Mouse (Mus musculus): ENCODE measurements around the gene Fbxl8. TPM values are rescaled to one million over a fixed set of nuclear protein-coding genes. Genes with fewer than 3 reads are reported as not detected.

Fbxl8 gene
- 9.9 TPM for polyA plus RNA-seq (2017; shearing (Covaris generic))

DNA sequence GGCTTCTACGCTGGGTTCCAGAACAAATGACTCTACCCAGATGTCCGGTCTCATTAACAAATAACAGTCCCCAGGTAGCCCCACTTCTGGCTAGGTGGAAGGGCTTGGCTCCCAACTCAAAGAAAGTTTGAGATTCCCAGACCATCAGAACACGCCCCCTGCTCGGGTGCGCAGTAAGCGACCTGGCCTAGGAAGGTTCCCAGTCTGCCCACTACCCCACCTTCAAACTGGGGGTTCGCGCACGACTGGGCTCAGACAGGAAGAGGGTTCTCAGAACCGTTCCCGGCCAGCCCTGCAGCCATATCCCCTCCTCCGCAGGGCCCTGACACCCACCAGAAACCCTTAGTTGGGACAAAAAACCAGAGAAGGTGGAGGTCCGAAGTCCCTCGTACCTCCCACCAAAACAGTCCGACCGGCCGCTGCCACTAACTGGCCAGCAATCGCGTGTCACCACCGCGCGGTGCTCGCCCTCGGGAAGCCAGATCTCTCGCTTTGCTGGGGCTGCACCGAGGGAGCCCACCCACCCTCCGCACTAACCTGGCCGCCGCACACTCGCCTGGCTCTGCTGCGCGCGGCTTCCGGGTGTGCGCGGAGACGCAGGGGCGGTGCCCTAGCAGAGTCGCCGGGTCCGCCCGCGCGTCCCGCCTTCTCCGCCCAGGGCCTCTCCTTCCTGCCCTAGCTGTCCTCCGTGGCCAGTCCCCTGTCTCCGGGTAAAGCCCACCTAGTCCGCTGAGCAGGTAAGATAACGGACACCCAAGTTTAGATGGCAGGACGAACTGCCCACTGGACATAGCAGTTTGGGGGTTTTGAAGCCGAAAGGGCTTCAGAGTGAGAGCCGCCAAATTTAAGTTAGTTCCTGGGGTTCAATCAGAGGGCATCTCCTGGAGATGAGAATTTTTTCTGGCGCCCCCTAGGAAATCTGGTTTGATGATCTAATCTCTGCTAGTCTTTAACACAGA is at the start of gene Fbxl8, which contains the start of gene Tradd:
Gene Fbxl8 (plus strand): TSS at position 625 of the 959 bp plus-strand sequence.
Gene Tradd (minus strand): TSS at position 586 of the 959 bp plus-strand sequence.

DNA sequence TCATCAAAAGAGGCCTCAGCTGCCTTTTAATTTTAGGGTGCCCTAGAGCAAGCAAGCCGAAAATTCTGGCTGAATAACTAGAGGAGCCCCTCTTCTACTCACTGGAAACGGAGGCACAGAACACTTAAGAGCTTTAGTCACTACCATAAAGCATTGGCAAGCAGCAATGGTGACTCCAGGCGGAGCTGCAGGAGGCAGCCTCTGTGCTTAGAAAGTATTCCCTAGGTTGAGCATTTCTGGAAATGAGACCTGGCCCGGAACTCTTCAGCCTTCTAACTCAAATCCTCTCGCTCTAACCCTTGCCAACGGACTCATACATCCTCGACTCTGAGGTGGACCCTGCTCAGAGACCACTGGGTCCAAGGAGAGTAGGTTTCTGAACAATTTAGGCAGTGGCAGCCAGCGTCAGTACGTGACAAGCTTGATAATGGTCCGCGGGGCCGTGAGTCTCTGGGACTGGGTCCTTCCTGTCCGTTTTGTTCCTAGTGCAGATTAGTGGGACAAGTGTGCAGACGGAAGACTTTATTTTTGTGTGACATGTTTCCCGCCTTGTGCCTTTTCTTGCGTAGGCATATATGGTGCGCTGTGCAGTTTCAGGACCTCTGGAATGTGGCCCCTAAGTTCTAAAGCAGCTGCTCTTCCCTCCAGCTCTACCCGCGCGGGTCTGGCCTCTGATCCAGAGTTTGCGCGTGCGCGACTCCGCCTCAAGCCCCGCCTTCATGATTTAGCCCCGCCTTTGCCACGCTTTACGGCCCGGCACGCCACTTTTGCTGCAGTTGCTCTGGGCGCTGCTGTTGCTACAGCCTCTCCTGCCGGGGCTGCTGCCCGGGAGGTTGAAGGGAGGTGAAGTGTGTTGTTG is 39.8 kb upstream of the Fbxl8 start, which contains the start of gene D230025D16Rik:
Gene D230025D16Rik (plus strand): TSS at position 733 of the 859 bp plus-strand sequence.

DNA sequence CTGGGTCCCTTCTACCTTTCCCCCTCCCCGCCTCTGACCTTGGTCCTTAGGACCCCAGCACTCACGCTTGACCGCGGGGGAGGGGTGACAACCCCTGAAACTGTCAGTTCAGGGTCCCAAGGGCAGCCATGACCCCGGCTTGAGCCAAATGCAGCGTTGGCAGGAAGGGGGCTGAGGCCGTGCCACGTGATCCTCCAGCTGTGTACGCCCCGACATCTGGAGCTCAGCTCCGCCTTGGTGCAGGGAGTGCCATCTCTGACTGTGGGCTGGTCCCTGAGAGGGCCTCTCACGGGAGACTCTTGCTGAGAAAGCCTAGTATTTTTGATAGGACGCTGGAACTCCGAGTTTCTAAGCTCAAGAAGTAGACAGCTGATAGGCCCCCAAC is 9.5 kb upstream of the Fbxl8 start, which contains the start of gene B3gnt9:
Gene B3gnt9 (minus strand): TSS at position 188 of the 385 bp plus-strand sequence.

DNA sequence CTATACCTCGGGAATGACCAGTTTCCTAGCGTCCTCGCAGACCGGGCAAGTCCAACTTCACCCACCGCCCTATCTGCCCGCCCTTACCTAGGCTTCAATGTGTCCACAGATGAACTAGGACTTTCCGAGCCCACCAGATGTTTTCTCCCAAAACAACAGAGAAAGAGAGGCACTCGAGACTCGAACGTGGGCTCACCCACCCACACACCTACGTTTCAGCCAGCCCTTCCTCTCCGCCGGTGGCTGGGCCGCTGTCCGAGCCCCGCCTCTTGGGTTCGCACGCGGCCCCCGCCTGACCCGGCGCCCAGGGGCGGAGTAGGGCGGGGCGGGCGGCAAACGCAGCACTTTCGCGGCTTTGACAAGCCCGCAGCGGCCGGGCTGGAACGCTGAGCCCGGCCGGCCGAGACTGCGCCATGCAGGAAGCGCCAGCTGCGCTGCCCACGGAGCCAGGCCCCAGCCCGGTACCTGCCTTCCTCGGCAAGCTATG is 5.1 kb downstream of the Fbxl8 start, which contains the start of gene Hsf4:
Gene Hsf4 (plus strand): TSS at position 341 of the 487 bp plus-strand sequence.

DNA sequence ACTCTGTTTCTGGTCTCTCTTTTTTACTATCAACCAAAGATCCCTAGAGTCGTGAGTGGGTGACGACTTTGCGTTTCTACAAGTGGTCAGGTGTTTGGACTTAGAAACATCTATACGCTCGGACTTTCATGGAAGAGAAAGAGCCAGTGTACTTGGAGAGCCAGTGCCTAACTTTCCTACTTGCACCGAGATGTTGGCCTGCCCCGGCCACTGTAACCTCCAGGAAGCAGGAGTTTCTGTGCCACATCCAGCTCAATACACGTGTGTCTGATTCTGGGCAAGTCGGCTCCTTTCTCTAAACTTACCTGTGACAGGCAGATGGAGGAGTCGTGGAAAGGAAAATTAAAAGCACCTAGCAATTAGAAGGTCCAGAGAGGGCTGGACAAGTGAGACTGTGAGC is 11.4 kb downstream of the Fbxl8 start, which contains the start of gene Nol3:
Gene Nol3 (plus strand): TSS at position 301 of the 400 bp plus-strand sequence.

DNA sequence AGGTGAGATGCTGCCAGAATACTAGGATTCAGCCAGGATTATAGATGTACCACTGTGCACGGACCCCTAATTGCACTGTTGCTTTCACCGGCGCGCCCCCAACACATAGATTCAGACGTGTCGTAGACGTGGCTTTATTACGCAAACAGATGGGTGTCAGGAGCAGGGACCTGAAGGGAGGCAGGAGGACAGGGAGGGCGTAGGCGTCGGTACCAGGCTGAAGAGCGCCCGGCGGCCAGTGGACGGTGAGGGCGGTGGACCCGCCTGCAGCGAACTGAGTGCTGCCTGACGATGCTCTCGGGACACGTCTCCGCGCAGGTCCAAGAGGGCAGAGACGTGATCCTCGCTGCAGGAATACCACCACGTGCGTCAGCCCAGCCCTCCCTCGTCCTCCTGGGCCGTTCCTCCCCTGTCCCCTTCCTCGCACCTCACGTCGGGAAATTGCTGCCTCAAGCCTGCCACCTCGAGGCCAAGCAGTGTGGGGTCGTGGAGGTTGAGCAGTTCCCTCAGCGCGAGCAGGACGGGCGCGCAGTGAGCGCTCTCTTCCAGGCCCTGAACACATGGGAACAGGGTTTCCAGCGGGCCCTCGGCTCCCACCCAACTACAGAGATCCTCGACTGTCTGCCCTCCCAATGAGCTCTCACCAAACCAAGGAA is 25.5 kb downstream of the Fbxl8 start, which contains the start of gene 4931428F04Rik:
Gene 4931428F04Rik (minus strand): TSS at position 60 of the 656 bp plus-strand sequence.

DNA sequence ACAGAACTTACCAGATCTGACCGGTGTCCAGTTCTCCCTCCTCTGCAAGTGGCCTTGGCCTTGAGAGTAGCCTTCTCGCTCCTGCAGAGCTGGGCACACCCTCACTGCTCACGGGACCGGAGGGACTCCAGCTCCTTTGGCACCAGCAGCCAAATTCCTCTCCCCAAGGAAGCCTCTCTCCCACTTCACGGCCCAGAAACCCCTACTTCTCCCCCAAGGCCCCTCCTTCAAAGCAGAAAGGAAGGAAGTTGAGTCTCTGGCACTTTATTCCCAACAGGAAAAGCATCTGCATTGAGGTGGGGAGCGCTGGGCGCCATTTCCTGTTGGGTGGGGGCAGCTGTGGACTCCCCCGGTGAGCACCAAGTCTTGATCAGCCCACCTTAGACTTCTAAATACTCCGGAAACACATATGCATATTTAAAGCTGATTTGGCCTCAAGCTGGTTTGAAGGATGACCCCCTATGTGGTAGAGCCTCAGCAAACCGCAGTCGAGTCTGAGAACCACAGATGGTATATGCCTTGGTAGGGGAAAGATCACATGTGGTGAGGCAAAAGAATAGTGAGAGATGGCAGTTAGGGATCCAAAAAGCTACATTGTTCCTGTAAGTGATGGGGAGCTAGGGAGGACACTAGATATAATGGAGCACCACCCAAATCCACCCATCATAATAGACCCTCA is 31.6 kb downstream of the Fbxl8 start, which contains the start of gene Exoc3l:
Gene Exoc3l (minus strand): TSS at position 207 of the 679 bp plus-strand sequence.

DNA sequence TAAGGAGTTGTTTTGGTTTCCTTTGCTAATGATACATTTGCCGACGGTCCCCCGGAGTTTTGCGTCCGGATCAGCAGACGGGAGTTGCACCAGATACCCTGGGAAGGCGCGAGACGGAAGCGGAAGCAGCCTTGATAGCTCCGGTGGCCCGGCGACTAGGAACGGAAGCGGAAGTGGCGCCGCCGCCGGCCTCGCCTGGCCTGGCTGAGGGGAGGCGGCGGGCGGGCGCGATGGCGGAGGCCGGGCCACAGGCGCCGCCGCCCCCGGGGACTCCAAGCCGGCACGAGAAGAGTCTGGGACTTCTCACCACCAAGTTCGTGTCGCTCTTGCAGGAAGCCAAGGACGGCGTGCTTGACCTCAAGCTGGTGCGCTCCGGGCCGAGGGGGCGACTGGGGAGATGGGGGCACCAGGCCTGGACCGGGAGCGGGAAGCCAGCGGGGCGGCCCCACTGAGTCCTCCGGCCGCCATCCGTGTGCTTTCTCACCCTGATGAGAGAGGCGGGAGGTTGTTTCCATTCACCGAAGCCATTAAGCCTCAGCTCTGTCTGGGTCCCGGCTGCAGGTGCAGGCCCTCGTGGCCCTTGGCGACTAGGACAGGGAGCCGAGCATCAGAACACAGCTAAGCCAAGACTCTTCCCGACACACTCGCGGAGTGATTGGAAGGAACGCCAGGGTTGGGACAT is 33.2 kb downstream of the Fbxl8 start, which contains the start of gene E2f4:
Gene E2f4 (plus strand): TSS at position 153 of the 682 bp plus-strand sequence.

DNA sequence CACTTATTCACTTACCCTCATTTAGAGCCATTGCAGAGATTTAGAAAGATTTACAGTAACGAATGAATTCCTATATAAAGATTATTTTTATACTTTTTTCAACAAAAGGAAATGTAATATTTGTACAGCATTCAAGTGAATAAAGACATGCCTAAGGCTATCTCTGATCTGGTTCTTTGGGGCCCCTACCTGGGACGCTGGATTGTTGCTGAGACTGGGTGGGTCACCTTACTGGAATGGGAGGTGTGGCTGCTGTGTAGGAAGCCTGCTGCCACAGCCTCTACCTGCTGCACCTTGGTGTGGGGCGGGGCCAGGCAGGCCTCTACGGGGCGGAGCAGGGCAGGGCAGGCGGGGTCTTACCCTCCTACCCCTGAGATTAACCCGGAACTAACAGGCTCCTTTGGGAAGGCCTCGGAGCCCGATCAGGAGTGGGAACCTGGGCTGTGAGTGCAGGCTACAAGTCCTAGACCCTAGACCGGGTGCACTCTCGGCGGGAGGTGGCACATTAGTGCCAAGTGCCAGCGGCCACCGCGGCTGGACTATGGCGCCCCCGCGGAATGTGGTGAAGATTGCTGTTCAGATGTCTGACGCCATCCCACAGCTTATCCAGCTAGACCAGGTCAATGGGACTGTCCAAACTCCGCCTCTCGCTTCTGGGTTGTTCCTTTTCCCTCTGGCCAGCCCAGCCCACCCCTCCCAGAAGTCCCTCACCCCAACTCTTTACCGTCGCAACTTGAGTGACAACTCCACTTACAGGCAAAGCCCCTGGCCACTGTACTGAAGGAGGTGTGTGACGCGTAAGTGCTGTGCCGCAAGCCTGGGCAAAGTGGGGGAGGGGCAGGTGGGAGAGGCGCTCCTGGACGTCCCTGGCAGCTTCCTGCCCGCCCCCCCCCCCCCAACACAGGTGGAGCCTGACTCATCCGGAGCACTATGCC is 41.0 kb downstream of the Fbxl8 start, which contains the start of gene Elmo3:
Gene Elmo3 (plus strand): TSS at position 391 of the 935 bp plus-strand sequence.

Other genes starting within 250 kb of the Fbxl8 start
- gene Ces3a, start 216.0 kb upstream of the Fbxl8 start, polyA plus RNA-seq (2017; shearing (Covaris generic)), result not detected
- gene Ces3b, start 180.9 kb upstream of the Fbxl8 start, polyA plus RNA-seq (2017; shearing (Covaris generic)), result not detected
- gene Ces4a, start 132.8 kb upstream of the Fbxl8 start, polyA plus RNA-seq (2017; shearing (Covaris generic)), result not detected
- 89.9 TPM for gene Cbfb, start 94.0 kb upstream of the Fbxl8 start, polyA plus RNA-seq (2017; shearing (Covaris generic))
- 29.6 TPM for gene D230025D16Rik, start 39.5 kb upstream of the Fbxl8 start, polyA plus RNA-seq (2017; shearing (Covaris generic))
- 0.55 TPM for gene B3gnt9, start 9.5 kb upstream of the Fbxl8 start, polyA plus RNA-seq (2017; shearing (Covaris generic))
- 40.0 TPM for gene Tradd, start within 50 bp of the Fbxl8 start, polyA plus RNA-seq (2017; shearing (Covaris generic))
- gene Hsf4, start 5.2 kb downstream of the Fbxl8 start, polyA plus RNA-seq (2017; shearing (Covaris generic)), result not detected
- gene Nol3, start 11.5 kb downstream of the Fbxl8 start, polyA plus RNA-seq (2017; shearing (Covaris generic)), result not detected
- 2.1 TPM for gene 4931428F04Rik, start 25.2 kb downstream of the Fbxl8 start, polyA plus RNA-seq (2017; shearing (Covaris generic))
- 1.8 TPM for gene Exoc3l, start 31.5 kb downstream of the Fbxl8 start, polyA plus RNA-seq (2017; shearing (Covaris generic))
- 112 TPM for gene E2f4, start 33.0 kb downstream of the Fbxl8 start, polyA plus RNA-seq (2017; shearing (Covaris generic))
- gene Elmo3, start 41.0 kb downstream of the Fbxl8 start, polyA plus RNA-seq (2017; shearing (Covaris generic)), result 4.2 TPM
- gene Lrrc29, start 61.6 kb downstream of the Fbxl8 start, polyA plus RNA-seq (2017; shearing (Covaris generic)), result 1.9 TPM
- gene Tmem208, start 61.7 kb downstream of the Fbxl8 start, polyA plus RNA-seq (2017; shearing (Covaris generic)), result 62.3 TPM
- gene Fhod1, start 83.3 kb downstream of the Fbxl8 start, polyA plus RNA-seq (2017; shearing (Covaris generic)), result 1.6 TPM
- 0.11 TPM for gene Slc9a5, start 84.2 kb downstream of the Fbxl8 start, polyA plus RNA-seq (2017; shearing (Covaris generic))
- not detected for gene Plekhg4, start 108.6 kb downstream of the Fbxl8 start, polyA plus RNA-seq (2017; shearing (Covaris generic))
- gene Kctd19, start 148.9 kb downstream of the Fbxl8 start, polyA plus RNA-seq (2017; shearing (Covaris generic)), result not detected
- gene Lrrc36, start 148.9 kb downstream of the Fbxl8 start, polyA plus RNA-seq (2017; shearing (Covaris generic)), result not detected
- not detected for gene Tppp3, start 206.9 kb downstream of the Fbxl8 start, polyA plus RNA-seq (2017; shearing (Covaris generic))
- 4.9 TPM for gene Zdhhc1, start 232.3 kb downstream of the Fbxl8 start, polyA plus RNA-seq (2017; shearing (Covaris generic))

All from naive thymus-derived CD4-positive, alpha-beta T cell, adult 5 months (primary cell).